Mouse (Mus musculus) testis, adult 2 months (tissue): Measurements from ENCODE around the gene Inip.

ENCODE experiments used
- CTCF ChIP-seq: fragments of 200-500 bp; IDR thresholded peaks from 2 replicates; pipeline ENCODE4 v1.5.1; 2012; ENCODE audit warnings: low read depth, mild to moderate bottlenecking, inconsistent platforms, low read length, moderate library complexity; ENCODE audit not compliant: control insufficient read depth, insufficient read depth, insufficient replicate concordance
- POLR2A ChIP-seq: fragments of 200-500 bp; IDR thresholded peaks from 2 replicates; pipeline ENCODE4 v1.6.1; 2012; ENCODE audit warnings: low read depth, mild to moderate bottlenecking, inconsistent platforms, low read length, moderate library complexity; ENCODE audit not compliant: control insufficient read depth

- TF ChIP-seq CTCF (no peak), POLR2A (no peak)
These were observed 31.4 kb upstream of the Inip start for GRCm38 (mm10) chr4:59832810-59833209.
